8 mouse cellular contexts compared by ENCODE assay signal in genomic region chr5:122513421-122514126, GRCm38 (mm10). TPM values are rescaled to one million over a fixed set of nuclear protein-coding genes. Genes with fewer than 3 reads are reported as not detected.
A peak's percentile ranks its signal among the peaks of the same experiment; 100 is the strongest.
DNase-seq lines count a peak whose midpoint lies in the region; ATAC-seq and TF ChIP-seq lines count a peak whose summit lies in the region.

No protein-coding gene starts in this region.

- H3K27ac ChIP-seq in thymus, adult 2 months (ENCODE audit: control insufficient read depth, insufficient read depth, low read length), result no peak overlapping the region
- H3K27ac ChIP-seq in limb, embryonic 14.5 days (replicated peaks; ENCODE audit: low read depth, low read length), result no peak overlapping the region
- no peak overlapping the region for H3K27ac ChIP-seq in lung, postnatal 0 days (ENCODE audit: low read length)

- TF ChIP-seq EP300 in lung, postnatal 0 days (IDR thresholded peaks at IDR 0.05), result no peak

- H3K9me3 ChIP-seq in limb, embryonic 14.5 days (ENCODE audit: control insufficient read depth, low read length), result no peaks in the 10 kb centered on the region
- H3K9me3 ChIP-seq in lung, postnatal 0 days (ENCODE audit: low read length), result no peaks in the 10 kb centered on the region

- peak; percentile 19 for DNase-seq in CD4-positive, CD25-positive, alpha-beta regulatory T cell, adult 2 months (ENCODE audit: low read depth, low spot score)
- no peak for DNase-seq in thymus, adult 2 months
- DNase-seq in thymus, adult 18-20 months, result no peak
- peak; percentile 47 for DNase-seq in limb, embryonic 14.5 days (ENCODE audit: low spot score)
- no peak for DNase-seq in right cerebral cortex, adult 18-20 months
- no peak for DNase-seq in lung, postnatal 0 days (ENCODE audit: low spot score)
- no peak for DNase-seq in gastrocnemius, postnatal 36 days

- peak overlapping the region; percentile 25 for H3K4me2 ChIP-seq in limb, embryonic 14.5 days (replicated peaks; ENCODE audit: low read depth, low read length, severe bottlenecking)
- no peak overlapping the region for H3K4me2 ChIP-seq in lung, postnatal 0 days (replicated peaks; ENCODE audit: low read depth, low read length)

- H3K36me3 ChIP-seq in thymus, adult 2 months (ENCODE audit: control insufficient read depth, insufficient read depth, low read length), result no peaks in the 10 kb centered on the region
- no peaks in the 10 kb centered on the region for H3K36me3 ChIP-seq in limb, embryonic 14.5 days (ENCODE audit: control insufficient read depth, insufficient read depth, low read length)
- H3K36me3 ChIP-seq in lung, postnatal 0 days (ENCODE audit: insufficient read depth, low read length), result no peaks in the 10 kb centered on the region

- no peak overlapping the region for H3K9ac ChIP-seq in limb, embryonic 14.5 days (ENCODE audit: low read depth, low read length, severe bottlenecking)
- no peak overlapping the region for H3K9ac ChIP-seq in lung, postnatal 0 days (replicated peaks; ENCODE audit: low read depth)

- no peak for TF ChIP-seq CTCF in thymus, adult 2 months (IDR thresholded peaks at IDR 0.05; ENCODE audit: borderline replicate concordance, control insufficient read depth, extremely low read depth, insufficient read depth, low read length, poor library complexity)
- TF ChIP-seq CTCF in lung, postnatal 0 days (IDR thresholded peaks at IDR 0.05), result no peak

- TF ChIP-seq POLR2A in thymus, adult 2 months (IDR thresholded peaks at IDR 0.05; ENCODE audit: control insufficient read depth, extremely low read depth, insufficient read depth, low read length, poor library complexity), result no peak
- TF ChIP-seq POLR2A in limb, embryonic 14.5 days (IDR thresholded peaks at IDR 0.05; ENCODE audit: borderline replicate concordance, extremely low read depth, insufficient read depth, insufficient read length), result no peak

- peak overlapping the region; percentile 17 for H3K4me3 ChIP-seq in thymus, adult 2 months (ENCODE audit: control insufficient read depth, insufficient read depth, low read length)
- H3K4me3 ChIP-seq in limb, embryonic 14.5 days (replicated peaks; ENCODE audit: low read length), result no peak overlapping the region
- H3K4me3 ChIP-seq in lung, postnatal 0 days (ENCODE audit: low read depth, low read length), result no peak overlapping the region

- H3K27me3 ChIP-seq in thymus, adult 2 months (ENCODE audit: control insufficient read depth, insufficient read depth, low read length), result no peaks in the 10 kb centered on the region
- H3K27me3 ChIP-seq in limb, embryonic 14.5 days (ENCODE audit: control insufficient read depth, insufficient read depth, low read length), result no peaks in the 10 kb centered on the region
- H3K27me3 ChIP-seq in lung, postnatal 0 days (replicated peaks; ENCODE audit: insufficient read depth, low read length), result 0 out of 2 replicates have a peak, but pooled peaks cover 3% of the 10 kb centered on the region

- H3K4me1 ChIP-seq in thymus, adult 2 months (replicated peaks; ENCODE audit: control insufficient read depth, insufficient read depth, low read length), result peaks cover 28% of the 10 kb centered on the region
- H3K4me1 ChIP-seq in limb, embryonic 14.5 days (ENCODE audit: control insufficient read depth, insufficient read depth, low read length), result peaks cover 32% of the 10 kb centered on the region
- H3K4me1 ChIP-seq in lung, postnatal 0 days (ENCODE audit: insufficient read depth, low read depth, low read length), result peaks cover 7% of the 10 kb centered on the region

- ATAC-seq in CD4-positive, CD25-positive, alpha-beta regulatory T cell, adult 4 months, result no peak
- ATAC-seq in limb, embryonic 14.5 days (ENCODE audit: low FRiP score, low read depth), result peak; percentile 37; the same call in 1 of the 2 replicates
- no peak for ATAC-seq in lung, postnatal 0 days

- intact Hi-C loops in gastrocnemius, postnatal 36 days (cut with DNase I), result no loop called here

- WGBS in thymus, adult 2 months, result 58% methylated on average over 23 of the region's 23 CpGs
- WGBS in limb, embryonic 14.5 days, result 51% methylated on average over 18 of the region's 23 CpGs
- WGBS in lung, postnatal 0 days, result 48% methylated on average over 21 of the region's 23 CpGs

RNA-seq across cellular contexts. Expression of gene Atp2a2, which starts 11.5 kb away (rescaled TPM):
- 10 to 100 TPM in 1 of 2 experiments, 1 to 10 TPM in 1; 10.0 to 14.8 TPM for polyA plus RNA-seq in CD4-positive, CD25-positive, alpha-beta regulatory T cell, adult 4 months (2017; shearing (Covaris generic))
- polyA plus RNA-seq in thymus, adult 2 months (2012; rRNA removed), result 84.7 and 175 TPM in 2 replicates
- 96.7 and 99.0 TPM in 2 replicates for polyA plus RNA-seq in limb, embryonic 14.5 days (2012; rRNA removed)
- polyA plus RNA-seq in limb, embryonic 14.5 days (2014; fragmentation: Nextera tagmentation; extraction: Ambion mirVana), result 36.5 and 39.7 TPM in 2 replicates
- polyA plus RNA-seq in lung, postnatal 0 days (2015; fragmentation: Nextera tagmentation; extraction: Ambion mirVana), result 27.4 and 32.4 TPM in 2 replicates
- 100 to 1,000 TPM; 175 to 549 TPM for total RNA-seq in gastrocnemius, postnatal 36 days (2021)

Comparison
In these comparisons a context has a peak if more than half of its experiments do, and no peak if none do; other contexts are left out.
1. DNase-seq: peak in CD4-positive, CD25-positive, alpha-beta regulatory T cell, adult 2 months (single experiment) and limb, embryonic 14.5 days (single experiment); none in thymus, adult 2 months (single experiment), thymus, adult 18-20 months (0 of 2), right cerebral cortex, adult 18-20 months (single experiment), lung, postnatal 0 days (single experiment) and gastrocnemius, postnatal 36 days (0 of 2).